Mouse (Mus musculus) midbrain, embryonic 16.5 days (tissue): ENCODE results near the gene Gpr12. TPM values are rescaled to one million over a fixed set of nuclear protein-coding genes. Genes with fewer than 3 reads are reported as not detected.
"Not testable (repeated sequence)": the region's sequence is repeated elsewhere in the genome, so short reads cannot be mapped to it uniquely, and the experiment has no call there.

Experiments used
- ATAC-seq: fragments of 200-750 bp; cut with Nextera tagmentation; 2 replicates; pipeline ENCODE4 v1.8.0; 2017; ENCODE audit warnings: moderate TSS enrichment
- H3K27ac ChIP-seq: fragments of 300-500 bp; sonication (generic); 2 replicates; pipeline ENCODE4 v1.5.1; 2014; ENCODE audit warnings: mild to moderate bottlenecking, low read length, mixed read lengths
- H3K27me3 ChIP-seq: fragments of 300-500 bp; sonication (generic); 2 replicates; pipeline ENCODE4 v1.6.1; 2014; ENCODE audit warnings: low read depth, low read length, mixed read lengths; ENCODE audit not compliant: control insufficient read depth, insufficient read depth
- H3K36me3 ChIP-seq: fragments of 300-500 bp; sonication (generic); 2 replicates; pipeline ENCODE4 v1.6.1; 2014; ENCODE audit warnings: mild to moderate bottlenecking, low read length, moderate library complexity, mixed read lengths; ENCODE audit not compliant: control insufficient read depth, insufficient read depth
- H3K4me1 ChIP-seq: fragments of 300-500 bp; sonication (generic); 2 replicates; pipeline ENCODE4 v1.6.1; 2014; ENCODE audit warnings: mild to moderate bottlenecking, low read length, mixed read lengths; ENCODE audit not compliant: control insufficient read depth, insufficient read depth
- H3K4me2 ChIP-seq: fragments of 300-500 bp; sonication (generic); 2 replicates; pipeline ENCODE4 v1.6.1; 2014; ENCODE audit warnings: mild to moderate bottlenecking, low read length, mixed read lengths
- H3K4me3 ChIP-seq: fragments of 300-500 bp; sonication (generic); 2 replicates; pipeline ENCODE4 v1.5.1; 2014; ENCODE audit warnings: low read depth, mild to moderate bottlenecking, low read length, moderate library complexity, mixed read lengths
- H3K9ac ChIP-seq: fragments of 300-500 bp; sonication (generic); 2 replicates; pipeline ENCODE4 v1.6.1; 2014; ENCODE audit warnings: low read depth, low read length, mixed read lengths
- H3K9me3 ChIP-seq: fragments of 300-500 bp; sonication (generic); replicated peaks from 2 replicates; pipeline ENCODE4 v1.6.1; 2014; ENCODE audit warnings: mild to moderate bottlenecking, low read length, mixed read lengths; ENCODE audit not compliant: control insufficient read depth, poor library complexity, severe bottlenecking
- WGBS: fragments of 180-500 bp; shearing (Covaris S2); extraction: QIAGEN DNeasy Blood & Tissue Kit; methylation state at CpG from one replicate; pipeline ENCODE4 v1.1.7; 2014; 5-methylcytosine and 5-hydroxymethylcytosine counted together
- polyA plus RNA-seq: library from polyadenylated mRNA; unstranded; fragments of >200 nt; fragmentation: Nextera tagmentation; extraction: Ambion mirVana; gene quantifications from 2 replicates; pipeline ENCODE4 v1.2.1, GENCODE M21; 2015

Gene Gpr12
- polyA plus RNA-seq, 1 experiment from 2014 or later = 36.8 TPM

- H3K36me3 ChIP-seq, H3K27ac ChIP-seq, H3K9ac ChIP-seq, H3K4me1 ChIP-seq, H3K4me2 ChIP-seq, H3K27me3 ChIP-seq, H3K4me3 ChIP-seq, H3K9me3 ChIP-seq: not testable (repeated sequence)
- peak; percentile 71 for ATAC-seq
- 49% methylated on average over 6 of the region's 6 CpGs for WGBS
These were observed 13.0 kb downstream of the Gpr12 start for GRCm38 (mm10) chr5:146571830-146572734.

DNA sequence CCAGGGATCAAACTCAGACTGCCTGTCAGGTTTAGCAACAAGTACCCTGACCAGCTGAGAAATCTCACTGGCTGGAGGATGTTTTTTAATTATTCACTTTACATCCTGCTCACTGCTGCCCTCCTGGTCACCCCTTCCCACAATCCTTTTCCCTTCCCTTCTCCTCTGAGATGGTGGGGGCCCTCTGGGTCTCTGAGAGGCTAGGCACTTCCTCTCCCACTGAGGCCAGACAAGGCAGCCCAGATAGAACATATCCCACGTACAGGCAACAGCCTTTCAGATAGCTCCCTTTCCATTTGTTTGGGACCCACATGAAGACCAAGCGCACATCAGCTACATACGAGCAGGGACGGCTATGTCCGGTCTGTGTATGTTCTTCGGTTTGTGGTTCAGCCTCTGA lies 14.9 kb downstream of the Gpr12 start:
- 88% methylated on average over 6 of the region's 6 CpGs for WGBS

DNA sequence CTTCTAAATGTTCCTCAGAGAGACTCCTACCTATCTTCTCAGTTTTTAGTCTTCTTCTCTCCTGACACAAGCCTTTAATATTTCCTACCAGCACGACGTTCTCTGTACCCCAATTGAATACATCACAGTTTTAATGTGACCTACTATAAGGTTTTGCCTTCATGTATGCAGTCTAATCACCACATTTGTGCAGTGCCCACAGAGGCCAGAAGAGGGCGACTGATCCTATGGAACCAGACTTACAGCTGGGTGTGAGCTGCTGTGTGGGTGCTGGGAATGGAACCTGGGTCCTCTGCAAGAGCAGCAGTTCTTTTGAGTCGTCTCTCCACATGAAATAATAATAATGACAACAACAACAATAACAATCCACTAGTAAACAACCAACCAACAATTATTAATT lies 18.0 kb downstream of the Gpr12 start:
- no peaks in the 10 kb centered on the region for H3K9me3 ChIP-seq
- ATAC-seq = no peak
- H3K4me1 ChIP-seq = no peaks in the 10 kb centered on the region
- H3K36me3 ChIP-seq = no peaks in the 10 kb centered on the region
- 61% methylated on average over 4 of the region's 4 CpGs for WGBS
- no peak overlapping the region for H3K9ac ChIP-seq
- no peak overlapping the region for H3K4me2 ChIP-seq
- H3K4me3 ChIP-seq = no peak overlapping the region
- no peaks in the 10 kb centered on the region for H3K27me3 ChIP-seq
- no peak overlapping the region for H3K27ac ChIP-seq

More for the DNA sequence above, 14.9 kb downstream of the Gpr12 start:
- not testable (repeated sequence) for H3K27ac ChIP-seq, H3K4me3 ChIP-seq, H3K9ac ChIP-seq, H3K4me1 ChIP-seq, H3K27me3 ChIP-seq, H3K36me3 ChIP-seq, ATAC-seq, H3K4me2 ChIP-seq, H3K9me3 ChIP-seq

DNA sequence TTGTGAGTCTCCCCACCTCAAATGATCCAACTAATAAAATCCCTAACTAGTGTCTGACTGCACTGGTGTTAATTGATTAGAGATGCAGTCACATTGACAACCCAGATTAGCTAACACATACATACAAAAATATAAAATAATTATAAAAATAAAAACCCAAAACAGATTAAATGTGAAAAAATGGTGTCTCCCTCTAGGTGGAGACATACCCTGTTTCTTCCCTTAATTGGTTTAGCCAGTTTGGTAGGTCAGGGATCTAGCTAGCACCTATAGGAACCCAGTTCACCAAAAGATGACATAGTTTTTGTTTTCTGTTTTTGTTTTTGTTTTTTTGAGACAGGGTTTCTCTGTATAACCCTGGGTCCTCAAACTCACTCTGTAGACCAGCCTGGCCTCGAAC lies 20.8 kb downstream of the Gpr12 start:
- Histone ChIP-seq H3K4me1 (no peaks in the 10 kb centered on the region), H3K9me3 (no peaks in the 10 kb centered on the region), H3K4me2 (no peak overlapping the region), H3K9ac (no peak overlapping the region), H3K36me3 (no peaks in the 10 kb centered on the region), H3K4me3 (no peak overlapping the region), H3K27ac (no peak overlapping the region), H3K27me3 (no peaks in the 10 kb centered on the region)
- ATAC-seq = no peak
- WGBS = 93% methylated on average over 1 of the region's 1 CpGs

DNA sequence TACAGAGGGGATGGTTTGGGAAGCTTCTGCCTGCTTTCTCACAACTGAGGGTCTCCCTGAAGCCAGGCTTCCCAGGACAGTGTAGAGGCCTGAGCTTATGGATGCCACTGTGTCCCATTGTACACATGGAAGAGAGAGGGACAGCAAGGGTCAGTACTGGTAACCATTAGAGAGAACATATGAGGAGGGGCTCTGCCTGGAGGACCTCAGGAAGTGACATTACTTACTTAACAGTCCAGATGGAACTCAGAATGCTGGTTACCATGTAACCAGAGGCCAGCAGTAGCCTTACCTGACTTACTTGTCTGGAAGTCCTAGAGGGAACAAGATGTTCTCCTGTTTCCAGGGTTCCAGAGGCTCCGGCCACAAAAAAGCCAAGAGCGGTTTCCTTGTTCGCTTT lies 29.2 kb downstream of the Gpr12 start, which contains the start of gene Gm3415:
Gene Gm3415, plus strand, starts transcription at position 301 of the 400 bp plus-strand sequence.
- not testable (repeated sequence) for H3K4me3 ChIP-seq, H3K9me3 ChIP-seq, H3K4me1 ChIP-seq, H3K27me3 ChIP-seq, H3K9ac ChIP-seq, ATAC-seq, H3K27ac ChIP-seq, H3K4me2 ChIP-seq, H3K36me3 ChIP-seq
- WGBS = no CpG with 5 or more reads among the region's 3 CpGs

DNA sequence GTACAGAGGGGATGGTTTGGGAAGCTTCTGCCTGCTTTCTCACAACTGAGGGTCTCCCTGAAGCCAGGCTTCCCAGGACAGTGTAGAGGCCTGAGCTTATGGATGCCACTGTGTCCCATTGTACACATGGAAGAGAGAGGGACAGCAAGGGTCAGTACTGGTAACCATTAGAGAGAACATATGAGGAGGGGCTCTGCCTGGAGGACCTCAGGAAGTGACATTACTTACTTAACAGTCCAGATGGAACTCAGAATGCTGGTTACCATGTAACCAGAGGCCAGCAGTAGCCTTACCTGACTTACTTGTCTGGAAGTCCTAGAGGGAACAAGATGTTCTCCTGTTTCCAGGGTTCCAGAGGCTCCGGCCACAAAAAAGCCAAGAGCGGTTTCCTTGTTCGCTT lies 47.7 kb downstream of the Gpr12 start, which contains the start of gene Gm3409:
Gene Gm3409, plus strand, starts transcription at position 301 of the 400 bp plus-strand sequence.
- H3K9ac ChIP-seq, H3K9me3 ChIP-seq, ATAC-seq, H3K27me3 ChIP-seq, H3K4me2 ChIP-seq, H3K4me3 ChIP-seq, H3K27ac ChIP-seq, H3K36me3 ChIP-seq, H3K4me1 ChIP-seq: not testable (repeated sequence)
- 97% methylated on average over 3 of the region's 3 CpGs for WGBS

Other genes starting within 250 kb of the Gpr12 start
- 21.0 and 21.4 TPM in 2 replicates for gene Wasf3, start 200.3 kb downstream of the Gpr12 start, polyA plus RNA-seq
- not detected in 2 replicates for gene Gm6408, start 103.3 kb downstream of the Gpr12 start, polyA plus RNA-seq
- gene Gm6370, start 93.9 kb downstream of the Gpr12 start, polyA plus RNA-seq = not detected in 2 replicates
- gene 4930449I24Rik, start 82.8 kb downstream of the Gpr12 start, polyA plus RNA-seq = not detected in 2 replicates
- gene Gm3402, start 71.1 kb downstream of the Gpr12 start, polyA plus RNA-seq = not detected in 2 replicates
- gene Gm3404, start 59.4 kb downstream of the Gpr12 start, polyA plus RNA-seq = not detected in 2 replicates
- not detected in 2 replicates for gene Gm3409, start 47.6 kb downstream of the Gpr12 start, polyA plus RNA-seq
- gene Gm3415, start 29.1 kb downstream of the Gpr12 start, polyA plus RNA-seq = not detected in 2 replicates
- gene Usp12, start 209.8 kb upstream of the Gpr12 start, polyA plus RNA-seq = 14.5 and 16.6 TPM in 2 replicates
- gene Rpl21, start 247.7 kb upstream of the Gpr12 start, polyA plus RNA-seq = 300 and 310 TPM in 2 replicates